Mouse (Mus musculus) hindbrain, embryonic 16.5 days (tissue): Measurements from ENCODE around the gene Mrpl55. TPM values are rescaled to one million over a fixed set of nuclear protein-coding genes. Genes with fewer than 3 reads are reported as not detected.
"Not testable (repeated sequence)": the region's sequence is repeated elsewhere in the genome, so short reads cannot be mapped to it uniquely, and the experiment has no call there.

Experiments used
- ATAC-seq: fragments of 200-750 bp; cut with Nextera tagmentation; 2 replicates; pipeline ENCODE4 v1.8.0; 2017; ENCODE audit warnings: moderate TSS enrichment, moderate library complexity
- H3K27ac ChIP-seq: fragments of 300-500 bp; sonication (generic); 2 replicates; pipeline ENCODE4 v1.5.1; 2014; ENCODE audit warnings: low read depth, mild to moderate bottlenecking, control low read depth, low read length, moderate library complexity
- H3K27me3 ChIP-seq: fragments of 300-500 bp; sonication (generic); replicated peaks from 2 replicates; pipeline ENCODE4 v1.6.1; 2014; ENCODE audit warnings: low read length; ENCODE audit not compliant: control insufficient read depth, insufficient read depth
- H3K36me3 ChIP-seq: fragments of 300-500 bp; sonication (generic); 2 replicates; pipeline ENCODE4 v1.6.1; 2014; ENCODE audit warnings: mild to moderate bottlenecking, low read length, moderate library complexity, mixed read lengths; ENCODE audit not compliant: control insufficient read depth, insufficient read depth
- H3K4me1 ChIP-seq: fragments of 300-500 bp; sonication (generic); 2 replicates; pipeline ENCODE4 v1.6.1; 2014; ENCODE audit warnings: low read depth, low read length; ENCODE audit not compliant: control insufficient read depth, insufficient read depth
- H3K4me2 ChIP-seq: fragments of 300-500 bp; sonication (generic); 2 replicates; pipeline ENCODE4 v1.6.1; 2014; ENCODE audit warnings: mild to moderate bottlenecking, low read length, control low read depth, moderate library complexity
- H3K4me3 ChIP-seq: fragments of 300-500 bp; sonication (generic); 2 replicates; pipeline ENCODE4 v1.5.1; 2014; ENCODE audit warnings: mild to moderate bottlenecking, low read length, control low read depth, moderate library complexity
- H3K9ac ChIP-seq: fragments of 300-500 bp; sonication (generic); 2 replicates; pipeline ENCODE4 v1.6.1; 2014; ENCODE audit warnings: low read depth, mild to moderate bottlenecking, control low read depth, low read length, moderate library complexity
- H3K9me3 ChIP-seq: fragments of 300-500 bp; sonication (generic); 2 replicates; pipeline ENCODE4 v1.6.1; 2014; ENCODE audit warnings: mild to moderate bottlenecking, low read length, moderate library complexity; ENCODE audit not compliant: control insufficient read depth
- WGBS: fragments of 180-500 bp; shearing (Covaris S2); extraction: QIAGEN DNeasy Blood & Tissue Kit; methylation state at CpG from one replicate; pipeline ENCODE4 v1.1.7; 2014; 5-methylcytosine and 5-hydroxymethylcytosine counted together
- polyA plus RNA-seq: library from polyadenylated mRNA; unstranded; fragments of >200 nt; fragmentation: Nextera tagmentation; extraction: Ambion mirVana; gene quantifications from 2 replicates; pipeline ENCODE4 v1.2.1, GENCODE M21; 2015

Mrpl55 gene
- polyA plus RNA-seq, 1 experiment from 2014 or later, result 95.9 TPM

- Histone ChIP-seq H3K9ac (no peak overlapping the region), H3K27me3 (no peaks in the 10 kb centered on the region), H3K9me3 (no peaks in the 10 kb centered on the region), H3K27ac (no peak overlapping the region), H3K4me3 (peak overlapping the region; percentile 87), H3K36me3 (peaks cover 22% of the 10 kb centered on the region), H3K4me1 (peaks cover 22% of the 10 kb centered on the region), H3K4me2 (peak overlapping the region; percentile 90)
- 58% methylated on average over 5 of the region's 5 CpGs for WGBS
- ATAC-seq, result no peak
Measured at GRCm38 (mm10) chr11:59209580-59209979, 7.3 kb downstream of the Mrpl55 start.

DNA sequence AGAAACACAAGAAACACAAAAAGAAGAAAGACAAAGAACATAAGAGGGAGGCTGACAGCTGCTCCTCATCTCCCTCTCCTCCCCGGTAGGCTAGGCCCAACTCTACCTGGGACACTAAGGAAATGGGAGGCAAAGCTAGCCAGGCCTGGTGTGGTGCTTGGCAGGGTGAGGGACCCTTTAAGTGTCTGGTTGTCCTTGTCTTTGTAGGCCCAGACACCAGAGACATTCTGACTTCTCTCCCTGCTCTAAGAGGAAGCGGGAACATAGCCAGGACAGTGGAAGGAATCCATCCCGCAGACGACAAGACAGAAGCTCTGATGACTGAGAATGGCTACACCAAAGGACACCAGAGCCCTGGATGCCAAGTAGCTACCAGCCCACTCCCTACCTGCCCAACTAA is 7.7 kb downstream of the Mrpl55 start:
- Histone ChIP-seq H3K4me2 (no peak overlapping the region), H3K36me3 (peaks cover 21% of the 10 kb centered on the region), H3K27ac (no peak overlapping the region), H3K4me3 (no peak overlapping the region), H3K9me3 (no peaks in the 10 kb centered on the region), H3K27me3 (no peaks in the 10 kb centered on the region), H3K9ac (no peak overlapping the region), H3K4me1 (peaks cover 22% of the 10 kb centered on the region)
- 75% methylated on average over 4 of the region's 4 CpGs for WGBS
- ATAC-seq, result no peak

- not testable (repeated sequence) for H3K9me3 ChIP-seq, ATAC-seq, H3K4me2 ChIP-seq, H3K27me3 ChIP-seq, H3K9ac ChIP-seq, H3K4me3 ChIP-seq, H3K27ac ChIP-seq
- WGBS, result 86% methylated on average over 8 of the region's 9 CpGs
- Histone ChIP-seq H3K4me1 (peaks cover 22% of the 10 kb centered on the region), H3K36me3 (peaks cover 15% of the 10 kb centered on the region)
Measured at GRCm38 (mm10) chr11:59211561-59211960, 9.3 kb downstream of the Mrpl55 start.

DNA sequence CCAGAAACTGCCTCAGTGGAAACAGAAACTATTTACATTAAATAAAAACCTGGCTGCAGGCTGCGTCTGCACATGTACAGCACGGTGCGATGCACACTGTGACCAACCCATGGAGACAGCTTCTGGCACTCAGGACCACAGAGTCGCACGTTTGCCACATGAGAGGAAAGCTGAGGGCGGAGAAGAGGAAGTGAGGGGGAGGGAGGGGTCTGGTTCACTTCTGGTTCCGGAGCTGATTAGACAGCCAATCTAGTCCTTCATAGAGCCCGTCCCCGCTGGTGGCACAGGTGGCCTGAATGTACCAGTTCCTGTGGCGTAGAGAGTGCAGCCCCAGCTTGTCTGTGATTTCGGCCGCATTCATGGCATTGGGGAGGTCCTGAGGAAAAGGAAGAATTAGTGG is 10.0 kb downstream of the Mrpl55 start:
- not testable (repeated sequence) for H3K27me3 ChIP-seq, H3K9ac ChIP-seq, H3K4me2 ChIP-seq, ATAC-seq, H3K9me3 ChIP-seq, H3K27ac ChIP-seq, H3K4me3 ChIP-seq
- Histone ChIP-seq H3K36me3 (peaks cover 15% of the 10 kb centered on the region), H3K4me1 (peaks cover 22% of the 10 kb centered on the region)
- 87% methylated on average over 12 of the region's 12 CpGs for WGBS

DNA sequence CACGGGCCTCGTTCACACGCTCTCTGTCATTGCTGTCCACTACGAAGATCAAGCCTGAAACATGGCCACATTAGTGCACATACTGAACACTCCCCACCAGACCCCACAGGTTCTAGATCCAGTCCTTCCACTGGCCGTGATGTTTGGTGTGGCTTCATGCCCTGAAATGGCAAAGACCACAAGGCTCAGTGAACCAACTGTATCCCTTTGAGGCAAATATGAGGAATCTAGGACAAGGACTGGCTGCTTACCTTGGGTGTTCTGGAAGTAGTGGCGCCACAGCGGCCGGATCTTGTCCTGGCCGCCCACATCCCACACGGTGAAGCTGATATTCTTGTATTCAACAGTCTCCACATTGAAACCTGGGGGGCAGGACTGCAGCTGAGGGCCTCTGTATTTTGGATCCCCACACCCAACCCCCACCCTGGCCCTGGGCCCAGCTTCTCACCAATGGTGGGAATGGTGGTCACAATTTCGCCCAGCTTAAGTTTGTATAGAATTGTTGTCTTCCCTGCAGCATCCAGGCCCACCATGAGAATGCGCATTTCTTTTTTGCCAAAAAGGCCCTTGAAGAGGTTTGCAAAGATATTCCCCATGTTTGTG is 10.7 kb downstream of the Mrpl55 start:
- no peak for ATAC-seq
- peaks cover 15% of the 10 kb centered on the region for H3K36me3 ChIP-seq
- no peaks in the 10 kb centered on the region for H3K9me3 ChIP-seq
- no peak overlapping the region for H3K4me3 ChIP-seq
- H3K27me3 ChIP-seq, result no peaks in the 10 kb centered on the region
- no peak overlapping the region for H3K27ac ChIP-seq
- H3K9ac ChIP-seq, result no peak overlapping the region
- WGBS, result 90% methylated on average over 12 of the region's 12 CpGs
- H3K4me1 ChIP-seq, result peaks cover 17% of the 10 kb centered on the region
- H3K4me2 ChIP-seq, result no peak overlapping the region

DNA sequence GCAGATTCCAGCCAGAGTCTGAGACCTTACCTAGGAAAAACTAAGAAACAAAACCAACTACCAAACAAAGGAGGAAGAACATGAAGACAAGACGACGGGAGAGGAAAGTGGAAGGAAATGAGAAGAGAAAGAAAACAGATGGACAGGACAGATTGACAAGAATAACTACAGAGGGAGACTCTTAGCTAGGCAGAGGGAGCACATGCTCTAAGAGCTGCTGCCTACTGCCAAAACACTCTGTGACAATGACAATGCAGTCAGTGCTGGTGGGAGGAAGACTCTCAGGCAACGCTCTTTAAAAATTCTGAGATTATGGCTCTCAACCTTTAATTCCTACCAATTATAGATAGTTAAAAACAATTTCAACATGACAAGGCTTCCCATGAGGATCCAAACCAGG is 14.7 kb downstream of the Mrpl55 start:
- Histone ChIP-seq H3K4me1 (peaks cover 1% of the 10 kb centered on the region; the same call in 1 of the 2 replicates), H3K36me3 (peaks cover 6% of the 10 kb centered on the region), H3K9ac (no peak overlapping the region), H3K4me2 (no peak overlapping the region), H3K9me3 (no peaks in the 10 kb centered on the region), H3K4me3 (no peak overlapping the region), H3K27me3 (no peaks in the 10 kb centered on the region), H3K27ac (no peak overlapping the region)
- no peak for ATAC-seq
- 92% methylated on average over 3 of the region's 3 CpGs for WGBS

DNA sequence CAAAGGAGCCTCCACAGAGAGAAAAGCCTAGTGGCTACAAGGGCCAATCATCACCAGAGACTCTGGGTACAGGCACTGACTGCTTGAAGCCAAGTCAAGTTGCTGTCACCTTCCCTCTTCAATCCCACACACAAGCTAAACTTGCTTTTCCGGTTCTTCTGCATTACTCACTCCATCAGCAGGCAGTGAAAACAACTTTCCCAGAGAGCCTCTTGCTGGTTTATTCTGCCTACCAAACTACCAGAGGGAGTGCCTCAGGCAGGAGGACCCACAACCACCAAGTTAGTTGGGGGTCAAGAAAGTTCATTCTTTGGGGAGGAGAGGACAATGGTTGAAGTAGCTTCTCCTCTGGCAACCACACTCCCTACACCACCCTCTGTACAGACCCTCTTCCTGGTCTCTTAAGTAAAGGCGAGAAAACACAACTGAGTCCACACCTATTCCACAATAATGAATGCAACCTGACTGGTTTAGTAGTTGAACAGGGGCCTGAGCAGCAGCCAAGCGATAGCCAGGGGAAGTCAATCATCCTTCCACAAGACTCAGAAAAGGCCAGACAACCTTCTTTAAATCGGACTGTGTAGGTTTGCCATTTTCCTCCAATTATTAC is 16.2 kb downstream of the Mrpl55 start:
- 88% methylated on average over 4 of the region's 4 CpGs for WGBS
- Histone ChIP-seq H3K36me3 (no peaks in the 10 kb centered on the region; the same call in 1 of the 2 replicates), H3K9me3 (no peaks in the 10 kb centered on the region), H3K27me3 (no peaks in the 10 kb centered on the region), H3K4me1 (peaks cover 6% of the 10 kb centered on the region; the same call in 1 of the 2 replicates), H3K9ac (no peak overlapping the region), H3K4me2 (no peak overlapping the region), H3K27ac (no peak overlapping the region), H3K4me3 (no peak overlapping the region)
- no peak for ATAC-seq

GRCm38 (mm10) chr11:59219064-59219463 is 16.8 kb downstream of the Mrpl55 start:
- H3K36me3 ChIP-seq, result no peaks in the 10 kb centered on the region; the same call in 1 of the 2 replicates
- no peak overlapping the region for H3K27ac ChIP-seq
- no peak overlapping the region for H3K9ac ChIP-seq
- no peak overlapping the region for H3K4me2 ChIP-seq
- H3K4me3 ChIP-seq, result no peak overlapping the region
- peaks cover 9% of the 10 kb centered on the region for H3K4me1 ChIP-seq
- no peak for ATAC-seq
- no peaks in the 10 kb centered on the region for H3K9me3 ChIP-seq
- H3K27me3 ChIP-seq, result no peaks in the 10 kb centered on the region

DNA sequence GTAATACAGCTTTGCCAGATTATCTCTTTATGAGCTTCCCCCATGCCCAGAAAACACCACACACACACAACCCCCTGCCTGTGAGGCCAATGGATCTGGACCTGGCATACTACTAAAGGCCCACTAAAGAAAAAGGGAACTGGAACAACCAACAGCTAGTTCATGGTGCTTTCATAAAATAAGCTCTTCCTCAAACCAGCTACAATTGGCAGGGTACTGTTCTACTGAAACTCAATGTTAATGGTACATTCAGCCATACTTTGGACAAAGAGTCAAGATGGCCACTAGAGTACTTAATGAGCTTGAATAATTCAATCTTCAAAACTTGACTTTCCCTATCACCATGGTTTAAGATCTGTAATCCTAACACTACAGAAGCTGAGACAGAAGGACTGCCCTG is 19.3 kb downstream of the Mrpl55 start:
- Histone ChIP-seq H3K4me3 (no peak overlapping the region), H3K9ac (no peak overlapping the region), H3K27me3 (no peaks in the 10 kb centered on the region), H3K27ac (no peak overlapping the region), H3K9me3 (no peaks in the 10 kb centered on the region), H3K4me1 (peaks cover 32% of the 10 kb centered on the region), H3K4me2 (no peak overlapping the region), H3K36me3 (no peaks in the 10 kb centered on the region)
- ATAC-seq, result no peak
